Mouse (Mus musculus) kidney, embryonic 16.5 days (tissue): ENCODE measurements at regions not wholly inside any gene's neighbourhood (a gene's known extent, or its start where the extent isn't known, plus 50 kb on each side); places are given as distances from the start of the nearest gene placed in this dataset.

Experiments
- ATAC-seq: fragments of 200-750 bp; cut with Nextera tagmentation; 2 replicates; pipeline ENCODE4 v1.8.0; 2017; ENCODE audit warnings: moderate TSS enrichment; ENCODE audit not compliant: low FRiP score, low TSS enrichment
- H3K27ac ChIP-seq: fragments of 300-500 bp; sonication (generic); 2 replicates; pipeline ENCODE4 v1.5.1; 2014; ENCODE audit warnings: low read length
- H3K27me3 ChIP-seq: fragments of 300-500 bp; sonication (generic); 2 replicates; pipeline ENCODE4 v1.6.1; 2014; ENCODE audit warnings: low read length, control low read depth, mixed read lengths; ENCODE audit not compliant: insufficient read depth
- H3K36me3 ChIP-seq: fragments of 300-500 bp; sonication (generic); 2 replicates; pipeline ENCODE4 v1.6.1; 2014; ENCODE audit warnings: low read length, control low read depth, mixed read lengths; ENCODE audit not compliant: insufficient read depth
- H3K4me1 ChIP-seq: fragments of 300-500 bp; sonication (generic); 2 replicates; pipeline ENCODE4 v1.6.1; 2014; ENCODE audit warnings: low read length, control low read depth, mixed read lengths; ENCODE audit not compliant: insufficient read depth
- H3K4me2 ChIP-seq: fragments of 300-500 bp; sonication (generic); replicated peaks from 2 replicates; pipeline ENCODE4 v1.6.1; 2014; ENCODE audit warnings: low read depth, low read length
- H3K4me3 ChIP-seq: fragments of 300-500 bp; sonication (generic); 2 replicates; pipeline ENCODE4 v1.5.1; 2014; ENCODE audit warnings: mild to moderate bottlenecking, low read length
- H3K9ac ChIP-seq: fragments of 300-500 bp; sonication (generic); replicated peaks from 2 replicates; pipeline ENCODE4 v1.6.1; 2014; ENCODE audit warnings: low read length
- H3K9me3 ChIP-seq: fragments of 300-500 bp; sonication (generic); 2 replicates; pipeline ENCODE4 v1.6.1; 2016; ENCODE audit warnings: low read length, control low read depth
- WGBS: fragments of 180-500 bp; shearing (Covaris S2); extraction: QIAGEN DNeasy Blood & Tissue Kit; methylation state at CpG from one replicate; pipeline ENCODE4 v1.1.7; 2014; 5-methylcytosine and 5-hydroxymethylcytosine counted together

DNA sequence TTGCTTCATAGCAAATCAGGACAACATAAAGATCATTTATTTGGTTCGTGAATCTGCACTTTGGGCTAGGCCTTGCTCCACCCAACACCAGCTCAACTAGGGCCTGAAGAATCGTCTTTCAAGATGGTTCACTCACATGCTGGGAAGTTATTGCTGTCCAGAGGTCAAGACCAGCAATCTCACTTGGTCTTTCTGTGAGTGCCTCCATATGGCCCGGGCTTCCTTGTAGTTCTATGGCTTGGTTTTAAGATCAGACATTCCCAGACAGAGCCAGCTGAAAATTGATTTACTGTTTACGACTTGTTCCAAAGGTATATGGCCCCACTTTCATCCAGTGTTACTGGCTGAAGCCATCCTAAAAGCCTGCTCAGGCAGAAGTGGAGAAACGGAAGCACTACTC lies 84.7 kb upstream of the Csl start:
- Histone ChIP-seq H3K4me3 (no peak overlapping the region), H3K9ac (no peak overlapping the region), H3K9me3 (no peaks in the 10 kb centered on the region), H3K36me3 (no peaks in the 10 kb centered on the region), H3K27ac (no peak overlapping the region), H3K4me1 (0 out of 2 replicates have a peak, but pooled peaks cover 4% of the 10 kb centered on the region), H3K4me2 (no peak overlapping the region), H3K27me3 (no peaks in the 10 kb centered on the region)
- 39% methylated on average over 5 of the region's 5 CpGs for WGBS
- no peak for ATAC-seq

GRCm38 (mm10) chr10:99841167-99841843 lies 81.8 kb upstream of the Csl start:
- WGBS = 61% methylated on average over 10 of the region's 10 CpGs
- Histone ChIP-seq H3K4me3 (no peak overlapping the region), H3K27me3 (no peaks in the 10 kb centered on the region), H3K27ac (no peak overlapping the region), H3K4me1 (0 out of 2 replicates have a peak, but pooled peaks cover 4% of the 10 kb centered on the region), H3K36me3 (no peaks in the 10 kb centered on the region), H3K9me3 (no peaks in the 10 kb centered on the region), H3K9ac (no peak overlapping the region), H3K4me2 (no peak overlapping the region)
- ATAC-seq = no peak

GRCm38 (mm10) chr10:99840179-99840876 lies 80.9 kb upstream of the Csl start:
- 83% methylated on average over 10 of the region's 10 CpGs for WGBS
- no peak overlapping the region for H3K27ac ChIP-seq
- no peak overlapping the region for H3K4me2 ChIP-seq
- no peaks in the 10 kb centered on the region for H3K36me3 ChIP-seq
- 0 out of 2 replicates have a peak, but pooled peaks have one; percentile 15 for ATAC-seq
- no peak overlapping the region for H3K9ac ChIP-seq
- H3K4me3 ChIP-seq = no peak overlapping the region
- 0 out of 2 replicates have a peak, but pooled peaks cover 4% of the 10 kb centered on the region for H3K4me1 ChIP-seq
- H3K27me3 ChIP-seq = no peaks in the 10 kb centered on the region
- no peaks in the 10 kb centered on the region for H3K9me3 ChIP-seq

DNA sequence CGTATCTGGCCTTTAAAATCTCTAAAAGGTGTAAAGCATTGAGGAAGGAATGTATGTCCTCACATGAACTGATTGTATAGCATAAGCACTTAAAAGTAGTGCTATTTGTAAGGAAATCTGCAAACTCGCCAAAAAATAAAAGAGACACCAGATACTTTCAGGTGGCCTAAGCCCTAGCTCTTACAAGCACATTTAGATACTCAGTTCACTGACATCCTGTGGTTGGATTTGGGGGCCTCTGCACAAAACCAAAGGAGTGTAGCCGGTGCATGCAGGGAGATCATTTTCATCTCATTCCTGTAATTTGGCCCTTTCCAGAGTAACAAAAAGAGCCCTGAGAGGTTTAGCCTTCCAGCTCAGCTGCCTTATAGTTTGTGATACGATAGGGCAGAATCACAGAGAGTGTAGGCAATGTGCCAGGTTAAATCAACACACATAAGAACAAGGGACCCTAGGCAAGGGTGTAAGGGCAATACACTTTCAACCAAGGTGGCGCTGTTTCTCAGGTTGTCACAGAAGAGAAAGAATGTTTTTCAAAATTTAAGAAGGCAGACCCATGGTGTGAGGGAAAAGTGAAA lies 77.5 kb upstream of the Csl start:
- Histone ChIP-seq H3K27me3 (no peaks in the 10 kb centered on the region), H3K4me3 (no peak overlapping the region), H3K4me1 (0 out of 2 replicates have a peak, but pooled peaks cover 4% of the 10 kb centered on the region), H3K27ac (no peak overlapping the region), H3K36me3 (no peaks in the 10 kb centered on the region), H3K9ac (no peak overlapping the region), H3K4me2 (no peak overlapping the region), H3K9me3 (no peaks in the 10 kb centered on the region)
- no peak for ATAC-seq
- WGBS = 61% methylated on average over 5 of the region's 5 CpGs

GRCm38 (mm10) chr10:99834905-99835633 lies 75.6 kb upstream of the Csl start:
- WGBS = 71% methylated on average over 4 of the region's 4 CpGs
- Histone ChIP-seq H3K9ac (no peak overlapping the region), H3K9me3 (no peaks in the 10 kb centered on the region), H3K27me3 (no peaks in the 10 kb centered on the region), H3K27ac (no peak overlapping the region), H3K4me1 (no peaks in the 10 kb centered on the region), H3K4me3 (no peak overlapping the region), H3K36me3 (no peaks in the 10 kb centered on the region), H3K4me2 (no peak overlapping the region)
- ATAC-seq = no peak

DNA sequence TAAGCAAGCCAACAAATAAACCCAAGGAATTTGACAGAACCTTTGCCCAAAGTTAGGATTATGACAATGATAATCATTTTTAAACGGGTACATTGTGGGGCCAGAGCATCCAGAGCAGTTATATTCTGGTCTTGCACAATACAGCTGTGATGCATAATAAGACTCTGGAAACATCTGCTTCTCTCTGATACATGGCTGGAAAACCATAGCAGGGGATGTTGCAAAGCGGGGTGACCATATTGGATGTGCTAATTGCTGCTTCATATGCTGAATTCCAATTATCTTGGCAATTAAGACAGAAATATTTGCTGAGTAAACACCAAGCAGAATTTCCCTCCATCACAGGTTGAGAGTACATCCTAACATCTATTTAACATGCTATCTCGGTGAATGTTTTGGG lies 70.5 kb upstream of the Csl start:
- ATAC-seq = no peak
- no peak overlapping the region for H3K27ac ChIP-seq

GRCm38 (mm10) chr10:99827476-99827875 lies 68.0 kb upstream of the Csl start:
- no peaks in the 10 kb centered on the region for H3K27me3 ChIP-seq
- no peak overlapping the region for H3K9ac ChIP-seq
- no peaks in the 10 kb centered on the region for H3K9me3 ChIP-seq
- H3K4me1 ChIP-seq = no peaks in the 10 kb centered on the region
- ATAC-seq = no peak
- no peak overlapping the region for H3K27ac ChIP-seq
- H3K36me3 ChIP-seq = no peaks in the 10 kb centered on the region
- H3K4me3 ChIP-seq = no peak overlapping the region
- WGBS = 89% methylated on average over 4 of the region's 4 CpGs
- no peak overlapping the region for H3K4me2 ChIP-seq

More for the DNA sequence above, 70.5 kb upstream of the Csl start:
- no peak overlapping the region for H3K4me3 ChIP-seq
- H3K9ac ChIP-seq = no peak overlapping the region
- H3K4me2 ChIP-seq = no peak overlapping the region
- no peaks in the 10 kb centered on the region for H3K27me3 ChIP-seq
- no peaks in the 10 kb centered on the region for H3K36me3 ChIP-seq
- no peaks in the 10 kb centered on the region for H3K4me1 ChIP-seq
- H3K9me3 ChIP-seq = no peaks in the 10 kb centered on the region
- WGBS = 89% methylated on average over 3 of the region's 3 CpGs

GRCm38 (mm10) chr10:99825881-99826280 lies 66.4 kb upstream of the Csl start:
- 85% methylated on average over 4 of the region's 4 CpGs for WGBS
- Histone ChIP-seq H3K4me1 (no peaks in the 10 kb centered on the region), H3K27me3 (no peaks in the 10 kb centered on the region), H3K36me3 (no peaks in the 10 kb centered on the region), H3K4me3 (no peak overlapping the region), H3K9ac (no peak overlapping the region), H3K4me2 (no peak overlapping the region), H3K9me3 (no peaks in the 10 kb centered on the region), H3K27ac (no peak overlapping the region)
- no peak for ATAC-seq

GRCm38 (mm10) chr10:99812069-99812650 lies 52.7 kb upstream of the Csl start:
- no peaks in the 10 kb centered on the region for H3K4me1 ChIP-seq
- peak; percentile 27; the same call in 1 of the 2 replicates for ATAC-seq
- no peaks in the 10 kb centered on the region for H3K36me3 ChIP-seq
- no peak overlapping the region for H3K4me3 ChIP-seq
- H3K4me2 ChIP-seq = no peak overlapping the region
- no peak overlapping the region for H3K9ac ChIP-seq
- no peaks in the 10 kb centered on the region for H3K27me3 ChIP-seq
- 59% methylated on average over 7 of the region's 7 CpGs for WGBS
- no peak overlapping the region for H3K27ac ChIP-seq
- H3K9me3 ChIP-seq = no peaks in the 10 kb centered on the region
